Mouse (Mus musculus) CH12.LX (cell line): ENCODE measurements around the gene Hps4. TPM values are rescaled to one million over a fixed set of nuclear protein-coding genes. Genes with fewer than 3 reads are reported as not detected.

Source experiments
- DNase-seq: peaks from one replicate; pipeline ENCODE4 v3.0.0-alpha.2; 2013; ENCODE audit errors: extremely low read depth
- H3K27ac ChIP-seq: 2 replicates; pipeline ENCODE4 v1.5.1; 2012; ENCODE audit warnings: low read depth, mild to moderate bottlenecking, control low read depth, moderate library complexity; ENCODE audit not compliant: insufficient read depth
- H3K27me3 ChIP-seq: replicated peaks from 2 replicates; pipeline ENCODE3; 2012; ENCODE audit warnings: inconsistent platforms
- H3K36me3 ChIP-seq, 2 experiments: replicated peaks in 1 of 2; 2 replicates each; pipeline versions ENCODE3 to v1.6.1; 2012; ENCODE audit warnings: inconsistent platforms in 1 of 2, low read length in 1 of 2, mild to moderate bottlenecking in 1 of 2, mixed read lengths in 1 of 2, moderate library complexity in 1 of 2; ENCODE audit not compliant: control insufficient read depth in 1 of 2, insufficient read depth in 1 of 2
- H3K4me1 ChIP-seq, 2 experiments: 2 replicates each; pipeline ENCODE4 v1.6.1; 2012; ENCODE audit warnings: inconsistent platforms in 1 of 2, moderate library complexity in 1 of 2; ENCODE audit not compliant: insufficient read depth in 2 of 2, control insufficient read depth in 1 of 2
- H3K4me2 ChIP-seq: 2 replicates; pipeline ENCODE4 v1.6.1; 2012; ENCODE audit warnings: low read depth, mild to moderate bottlenecking, control low read depth; ENCODE audit not compliant: poor library complexity, insufficient read depth, severe bottlenecking
- H3K4me3 ChIP-seq, 3 experiments: fragments of 150-350 bp in 1 of 3; sonication (generic) in 1 of 3; replicated peaks in 1 of 3; 2 replicates each; pipeline versions ENCODE3 to v1.5.1; 2011 to 2012; ENCODE audit warnings: low read depth in 2 of 3, low read length in 2 of 3, mild to moderate bottlenecking in 2 of 3, moderate library complexity in 2 of 3, control low read depth in 1 of 3, improper control_type of control experiment in 1 of 3, inconsistent platforms in 1 of 3, mixed read lengths in 1 of 3; ENCODE audit not compliant: poor library complexity in 1 of 3
- H3K79me2 ChIP-seq: replicated peaks from 2 replicates; pipeline ENCODE4 v1.6.1; 2012; ENCODE audit warnings: mild to moderate bottlenecking, moderate library complexity; ENCODE audit not compliant: control insufficient read depth, poor library complexity, insufficient read depth, severe bottlenecking; ENCODE audit errors: extremely low read depth
- H3K9ac ChIP-seq: 2 replicates; pipeline ENCODE4 v1.6.1; 2012; ENCODE audit warnings: low read depth, mild to moderate bottlenecking, control low read depth, moderate library complexity; ENCODE audit not compliant: insufficient read depth
- H3K9me3 ChIP-seq: replicated peaks from 2 replicates; pipeline ENCODE3; 2012; ENCODE audit warnings: low read length, inconsistent platforms, mixed read lengths
- BHLHE40 ChIP-seq: IDR thresholded peaks from 2 replicates; pipeline ENCODE4 v1.6.1; 2011; ENCODE audit warnings: mild to moderate bottlenecking, low read depth, low read length, improper control_type of control experiment
- CHD1 ChIP-seq: IDR thresholded peaks from 2 replicates; pipeline ENCODE4 v1.6.1; 2012; ENCODE audit warnings: low read depth, low read length, improper control_type of control experiment, inconsistent platforms
- CHD2 ChIP-seq: IDR thresholded peaks from 2 replicates; pipeline ENCODE4 v1.6.1; 2011; ENCODE audit warnings: low read length, improper control_type of control experiment
- CTCF ChIP-seq, 2 experiments: IDR thresholded peaks in 1 of 2; conservative IDR thresholded peaks in 1 of 2; 2 replicates each; pipeline ENCODE4 v1.5.1; 2011 to 2012; ENCODE audit warnings: low read depth in 2 of 2, low read length in 2 of 2, improper control_type of control experiment in 1 of 2, inconsistent platforms in 1 of 2, mild to moderate bottlenecking in 1 of 2, moderate library complexity in 1 of 2
- ELF1 ChIP-seq: IDR thresholded peaks from 2 replicates; pipeline ENCODE4 v1.6.1; 2014; ENCODE audit warnings: low read depth, mild to moderate bottlenecking, inconsistent platforms, low read length, improper control_type of control experiment
- EP300 ChIP-seq: IDR thresholded peaks from 2 replicates; pipeline ENCODE4 v1.6.1; 2011; ENCODE audit warnings: low read length, improper control_type of control experiment
- GABPA ChIP-seq: IDR thresholded peaks from 2 replicates; pipeline ENCODE4 v1.6.1; 2012; ENCODE audit warnings: low read depth, low read length, improper control_type of control experiment, inconsistent platforms; ENCODE audit not compliant: insufficient replicate concordance
- HCFC1 ChIP-seq: IDR thresholded peaks from 2 replicates; pipeline ENCODE4 v1.6.1; 2012; ENCODE audit warnings: low read depth, mild to moderate bottlenecking, inconsistent platforms, low read length, improper control_type of control experiment
- IRF4 ChIP-seq: IDR thresholded peaks from 2 replicates; pipeline ENCODE4 v1.6.1; 2014; ENCODE audit warnings: low read depth, mild to moderate bottlenecking, inconsistent platforms, low read length, improper control_type of control experiment
- JUN ChIP-seq: IDR thresholded peaks from 2 replicates; pipeline ENCODE4 v1.6.1; 2011; ENCODE audit warnings: low read depth, mild to moderate bottlenecking, low read length, improper control_type of control experiment, moderate library complexity; ENCODE audit not compliant: insufficient read depth
- KAT2A ChIP-seq: IDR thresholded peaks from 2 replicates; pipeline ENCODE4 v1.6.1; 2012; ENCODE audit warnings: low read length, improper control_type of control experiment, inconsistent platforms; ENCODE audit not compliant: insufficient replicate concordance
- MAX ChIP-seq: IDR thresholded peaks from 2 replicates; pipeline ENCODE4 v1.6.1; 2011; ENCODE audit warnings: low read length, improper control_type of control experiment
- MAZ ChIP-seq: IDR thresholded peaks from 2 replicates; pipeline ENCODE4 v1.6.1; 2012; ENCODE audit warnings: low read depth, mild to moderate bottlenecking, inconsistent platforms, low read length, improper control_type of control experiment, moderate library complexity
- MEF2A ChIP-seq: IDR thresholded peaks from 2 replicates; pipeline ENCODE4 v1.6.1; 2014; ENCODE audit warnings: low read depth, mild to moderate bottlenecking, inconsistent platforms, low read length, improper control_type of control experiment, borderline replicate concordance
- MXI1 ChIP-seq: IDR thresholded peaks from 2 replicates; pipeline ENCODE4 v1.6.1; 2011; ENCODE audit warnings: mild to moderate bottlenecking, low read depth, low read length, improper control_type of control experiment
- NELFE ChIP-seq: IDR thresholded peaks from 2 replicates; pipeline ENCODE4 v1.6.1; 2011; ENCODE audit warnings: low read depth, low read length, improper control_type of control experiment
- POLR2A ChIP-seq: IDR thresholded peaks from 2 replicates; pipeline ENCODE4 v1.6.1; 2011; ENCODE audit warnings: low read depth, mild to moderate bottlenecking, improper control_type of control experiment, low read length
- POLR2AphosphoS2 ChIP-seq: IDR thresholded peaks from 2 replicates; pipeline ENCODE4 v1.6.1; 2011; ENCODE audit warnings: low read depth, low read length, improper control_type of control experiment
- RAD21 ChIP-seq: IDR thresholded peaks from 2 replicates; pipeline ENCODE4 v1.6.1; 2011; ENCODE audit warnings: low read depth, mild to moderate bottlenecking, low read length, improper control_type of control experiment, moderate library complexity
- SIN3A ChIP-seq: IDR thresholded peaks from 2 replicates; pipeline ENCODE4 v1.6.1; 2012; ENCODE audit warnings: low read length, improper control_type of control experiment, inconsistent platforms
- TBP ChIP-seq: conservative IDR thresholded peaks from 2 replicates; pipeline ENCODE4 v1.6.1; 2011; ENCODE audit warnings: low read depth, low read length, improper control_type of control experiment
- UBTF ChIP-seq: IDR thresholded peaks from 2 replicates; pipeline ENCODE4 v1.6.1; 2012; ENCODE audit warnings: low read depth, mild to moderate bottlenecking, inconsistent platforms, low read length, improper control_type of control experiment, moderate library complexity
- USF2 ChIP-seq: conservative IDR thresholded peaks from 2 replicates; pipeline ENCODE4 v1.6.1; 2011; ENCODE audit warnings: low read depth, low read length, improper control_type of control experiment
- ZKSCAN1 ChIP-seq: IDR thresholded peaks from 2 replicates; pipeline ENCODE4 v1.6.1; 2012; ENCODE audit warnings: low read depth, inconsistent platforms, low read length, improper control_type of control experiment, borderline replicate concordance
- ZMIZ1 ChIP-seq: IDR thresholded peaks from 2 replicates; pipeline ENCODE4 v1.6.1; 2012; ENCODE audit warnings: low read depth, mild to moderate bottlenecking, inconsistent platforms, low read length, improper control_type of control experiment
- ZNF384 ChIP-seq: IDR thresholded peaks from 2 replicates; pipeline ENCODE4 v1.6.1; 2012; ENCODE audit warnings: low read depth, low read length, improper control_type of control experiment, inconsistent platforms
- dilution Hi-C: fragments of 300-500 bp; cut with MboI; formaldehyde crosslinking; loops from 2 replicates; pipeline ENCODE4 v1.14.3; 2020; ENCODE audit warnings: low sequenced_read_pairs; ENCODE audit not compliant: extremely low pct_unique_long_range_greater_than_20kb, extremely low pct_ligation_motif_present
- in situ Hi-C: fragments of 300-500 bp; cut with MboI; formaldehyde crosslinking; loops from 3 replicates; pipeline ENCODE4 v1.14.3; 2019; ENCODE audit warnings: low sequenced_read_pairs, low pct_ligation_motif_present, low pct_unique_long_range_greater_than_20kb, mixed read lengths
- polyA plus RNA-seq: library from polyadenylated mRNA; unstranded; fragments of >175 nt; gene quantifications from 2 replicates; pipeline ENCODE4 v1.2.1, GENCODE M21; 2012; ENCODE audit warnings: low read depth; ENCODE audit not compliant: insufficient read length
- total RNA-seq, 2 experiments: library from RNA; depleted of rRNA; stranded (reverse); fragments of 300-350 nt in 1 of 2; fragments of >200 nt in 1 of 2; gene quantifications; 2 replicates each; pipeline ENCODE4 v1.2.3; 2012 to 2014

Hps4 gene
- total and polyA plus RNA-seq, 3 experiments: 10.0 to 23.0 (median 18.3) TPM

DNA sequence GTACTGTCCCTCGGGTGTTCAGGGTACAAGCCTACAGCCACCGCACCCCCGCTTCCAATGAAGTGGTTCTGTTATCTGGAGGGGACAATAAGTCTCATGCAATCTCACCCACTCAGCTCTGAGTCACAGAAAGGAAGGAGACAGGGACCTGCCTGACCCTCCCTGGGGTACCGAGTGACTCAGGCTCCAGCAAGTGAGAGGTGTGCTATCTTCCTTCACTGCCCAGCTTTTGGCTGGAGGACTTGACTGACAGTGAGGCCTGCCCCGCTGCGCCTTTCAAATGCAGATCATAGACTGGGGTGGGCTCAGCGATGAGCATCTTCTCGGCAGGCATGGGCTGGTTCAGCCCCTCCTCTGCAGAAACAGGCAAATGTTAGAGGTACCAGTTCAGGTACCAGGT, 47.7 kb upstream of the Hps4 start:
- in situ Hi-C loops (no loop called here), dilution Hi-C loops (no loop called here)
- Histone ChIP-seq H3K9me3 (no peaks in the 10 kb centered on the region), H3K4me3 (no peak overlapping the region), H3K27ac (no peak overlapping the region), H3K79me2 (no peaks in the 10 kb centered on the region), H3K9ac (no peak overlapping the region), H3K36me3 (peaks cover 0 to 20% of the 10 kb centered on the region in 2 experiments), H3K4me1 (peaks cover 2 to 27% of the 10 kb centered on the region in 2 experiments; a peak in 3 of 4 replicates), H3K27me3 (no peaks in the 10 kb centered on the region), H3K4me2 (no peak overlapping the region)
- TF ChIP-seq TBP: no peak
- TF ChIP-seq BHLHE40: no peak
- no peak for TF ChIP-seq USF2
- TF ChIP-seq NELFE: no peak
- TF ChIP-seq MAZ: no peak
- TF ChIP-seq UBTF: no peak
- no peak for TF ChIP-seq MXI1
- TF ChIP-seq JUN: no peak
- TF ChIP-seq CTCF (conservative IDR thresholded peaks at IDR 0.05 in 1 of 2, IDR thresholded peaks at IDR 0.05 in 1 of 2; ENCODE audit: low read depth in 2 of 2, low read length in 2 of 2): no peak
- TF ChIP-seq POLR2AphosphoS2: no peak
- no peak for TF ChIP-seq POLR2A
- no peak for TF ChIP-seq HCFC1
- no peak for TF ChIP-seq KAT2A
- no peak for TF ChIP-seq ZKSCAN1
- no peak for TF ChIP-seq GABPA
- TF ChIP-seq ZMIZ1: no peak
- TF ChIP-seq SIN3A: no peak
- TF ChIP-seq EP300: no peak
- TF ChIP-seq, all 38 proteins: peak for 0
- DNase-seq: no peak

DNA sequence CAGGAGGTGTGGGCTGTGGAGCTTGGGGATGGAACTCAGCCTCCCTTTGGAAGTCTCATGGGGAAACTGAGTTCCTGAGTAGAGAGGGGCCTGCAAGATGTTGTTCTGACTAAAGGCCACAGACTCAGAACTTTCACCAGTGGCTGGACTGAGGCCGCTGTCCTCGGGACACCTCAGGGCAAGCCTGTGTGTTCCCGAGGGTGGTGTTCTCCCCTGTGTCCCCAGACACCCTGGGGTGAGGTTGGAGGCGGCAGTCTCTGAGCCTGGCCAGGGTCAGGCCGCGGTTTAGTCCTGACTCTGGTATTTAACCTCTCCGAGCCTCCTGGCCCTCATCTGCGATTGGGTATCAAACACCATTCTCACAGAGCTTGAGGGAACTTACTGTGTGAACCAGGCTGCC, 47.3 kb upstream of the Hps4 start:
- H3K4me1 ChIP-seq: peaks cover 2 to 27% of the 10 kb centered on the region in 2 experiments; a peak in 3 of 4 replicates

More for the DNA sequence above, 47.3 kb upstream of the Hps4 start:
- peaks cover 0 to 19% of the 10 kb centered on the region in 2 experiments for H3K36me3 ChIP-seq
- TF ChIP-seq CHD1 (no peak), ELF1 (no peak), ZKSCAN1 (no peak), SIN3A (no peak), CHD2 (no peak), MAX (no peak), MAZ (no peak), MEF2A (no peak), RAD21 (no peak), KAT2A (no peak), JUN (no peak), CTCF (conservative IDR thresholded peaks at IDR 0.05 in 1 of 2, IDR thresholded peaks at IDR 0.05 in 1 of 2; ENCODE audit: low read depth in 2 of 2, low read length in 2 of 2) (no peak), IRF4 (no peak), ZNF384 (no peak), POLR2AphosphoS2 (no peak)
- TF ChIP-seq, all 38 proteins: peak for 0
- Histone ChIP-seq H3K27ac (no peak overlapping the region), H3K4me2 (no peak overlapping the region), H3K9me3 (no peaks in the 10 kb centered on the region), H3K27me3 (no peaks in the 10 kb centered on the region), H3K79me2 (no peaks in the 10 kb centered on the region), H3K9ac (no peak overlapping the region), H3K4me3 (no peak overlapping the region)
- DNase-seq: no peak
- in situ Hi-C loops (no loop called here), dilution Hi-C loops (no loop called here)
